Mouse (Mus musculus) cerebellum, adult 2 months (tissue): ENCODE measurements around the gene Slc17a9.

Experiments used
- CTCF ChIP-seq: fragments of 200-500 bp; IDR thresholded peaks from 2 replicates; pipeline ENCODE4 v1.5.1; 2011; ENCODE audit warnings: low read depth, mild to moderate bottlenecking, control low read depth, low read length, moderate library complexity, borderline replicate concordance; ENCODE audit not compliant: insufficient read depth
- POLR2A ChIP-seq: fragments of 200-500 bp; IDR thresholded peaks from 2 replicates; pipeline ENCODE4 v1.6.1; 2011; ENCODE audit warnings: low read length, control low read depth, borderline replicate concordance; ENCODE audit not compliant: insufficient read depth

- no peak for TF ChIP-seq CTCF
- no peak for TF ChIP-seq POLR2A
These were observed 1.8 kb downstream of the Slc17a9 start for GRCm38 (mm10) chr2:180726658-180727442.
